In genomic region chr19:24453379-24453778, GRCm38 (mm10) we compare ENCODE assay signal across 10 mouse cellular contexts. TPM values are rescaled to one million over a fixed set of nuclear protein-coding genes. Genes with fewer than 3 reads are reported as not detected.
DNase-seq lines count a peak whose midpoint lies in the region; ATAC-seq and TF ChIP-seq lines count a peak whose summit lies in the region.
"Had no signal": no experiment of that assay in that cellular context is flagged by ENCODE, and none has a peak within 500 bp of the region (broad histone marks: within the 10 kb centered on the region; RNA-seq: fewer than 3 reads in every experiment).

No protein-coding gene starts in this region.

- H3K4me3 ChIP-seq in heart, embryonic 10.5 days = no peak overlapping the region
- H3K4me3 ChIP-seq in heart, postnatal 0 days (ENCODE audit: low read depth, low read length) = no peak overlapping the region
- peak overlapping the region; percentile 10; the same call in 1 of the 2 replicates for H3K4me3 ChIP-seq in midbrain, embryonic 15.5 days
- H3K4me3 ChIP-seq in liver, embryonic 11.5 days (ENCODE audit: low read depth, low read length) = no peak overlapping the region
- H3K4me3 ChIP-seq: heart, embryonic 13.5 days; liver, embryonic 13.5 days had no signal

- peaks cover 49% of the 10 kb centered on the region for H3K4me1 ChIP-seq in heart, embryonic 10.5 days
- H3K4me1 ChIP-seq in heart, postnatal 0 days (ENCODE audit: control insufficient read depth, insufficient read depth) = peaks cover 18% of the 10 kb centered on the region
- peaks cover 17% of the 10 kb centered on the region; the same call in 1 of the 2 replicates for H3K4me1 ChIP-seq in midbrain, embryonic 15.5 days
- H3K4me1 ChIP-seq in liver, embryonic 11.5 days (replicated peaks; ENCODE audit: control insufficient read depth, insufficient read depth, low read length) = peaks cover 6% of the 10 kb centered on the region; the same call in 1 of the 2 replicates

- TF ChIP-seq EP300 in heart, postnatal 0 days (IDR thresholded peaks at IDR 0.05; ENCODE audit: low read depth) = 0 out of 2 replicates have a peak, but pooled peaks have one; percentile 51

- peak overlapping the region; percentile 23; the same call in 1 of the 2 replicates for H3K27ac ChIP-seq in heart, embryonic 10.5 days
- H3K27ac ChIP-seq in heart, postnatal 0 days (ENCODE audit: low read depth) = peak overlapping the region; percentile 49
- peak overlapping the region; percentile 4; the same call in 1 of the 2 replicates for H3K27ac ChIP-seq in midbrain, embryonic 15.5 days
- H3K27ac ChIP-seq in liver, embryonic 11.5 days (ENCODE audit: low read depth, low read length) = no peak overlapping the region
- H3K27ac ChIP-seq: liver, embryonic 13.5 days had no signal

- no peak overlapping the region for H3K4me2 ChIP-seq in heart, postnatal 0 days (ENCODE audit: low read depth, low read length)
- H3K4me2 ChIP-seq in midbrain, embryonic 15.5 days = peak overlapping the region; percentile 30
- no peak overlapping the region for H3K4me2 ChIP-seq in liver, embryonic 11.5 days
- H3K4me2 ChIP-seq: liver, embryonic 13.5 days had no signal

- no peak for DNase-seq in heart, embryonic 10.5 days (ENCODE audit: low spot score)
- no peak for DNase-seq in heart, adult 9 months (ENCODE audit: low spot score in 2 of 2)
- peak; percentile 29 to 39 for DNase-seq in cerebellum, postnatal 10 days
- DNase-seq in heart, postnatal 0 days (ENCODE audit: low spot score) = peak; percentile 40
- DNase-seq in thymus, postnatal 10 days (ENCODE audit: low spot score in 2 of 2) = no peak
- no peak for DNase-seq in liver, embryonic 11.5 days (ENCODE audit: low spot score)
- DNase-seq in kidney, postnatal 4 days = no peak
- DNase-seq: liver, embryonic 13.5 days had no signal

- 85% methylated on average over 13 of the region's 13 CpGs for WGBS in heart, embryonic 10.5 days
- WGBS in heart, postnatal 0 days = 51% methylated on average over 13 of the region's 13 CpGs
- 15% methylated on average over 13 of the region's 13 CpGs for WGBS in midbrain, embryonic 15.5 days
- WGBS in liver, embryonic 11.5 days = 88% methylated on average over 13 of the region's 13 CpGs

- no peak for ATAC-seq in heart, postnatal 0 days (ENCODE audit: insufficient read depth, low read depth)
- peak; percentile 62; the same call in 1 of the 2 replicates for ATAC-seq in midbrain, embryonic 15.5 days (replicated peaks)
- no peak for ATAC-seq in liver, embryonic 11.5 days (replicated peaks; ENCODE audit: low FRiP score)

- H3K9ac ChIP-seq in heart, postnatal 0 days (replicated peaks; ENCODE audit: low read depth, low read length) = no peak overlapping the region
- no peak overlapping the region; the same call in 1 of the 2 replicates for H3K9ac ChIP-seq in midbrain, embryonic 15.5 days
- H3K9ac ChIP-seq in liver, embryonic 11.5 days (ENCODE audit: low read depth, low read length) = no peak overlapping the region
- H3K9ac ChIP-seq: heart, embryonic 13.5 days; liver, embryonic 13.5 days had no signal

- H3K36me3 ChIP-seq in heart, embryonic 10.5 days = no peaks in the 10 kb centered on the region
- H3K36me3 ChIP-seq in heart, postnatal 0 days (replicated peaks; ENCODE audit: control insufficient read depth, insufficient read depth, low read length) = no peaks in the 10 kb centered on the region
- no peaks in the 10 kb centered on the region for H3K36me3 ChIP-seq in midbrain, embryonic 15.5 days (replicated peaks)
- no peaks in the 10 kb centered on the region for H3K36me3 ChIP-seq in liver, embryonic 11.5 days (ENCODE audit: control insufficient read depth, insufficient read depth, low read length)
- H3K36me3 ChIP-seq: heart, embryonic 13.5 days; liver, embryonic 13.5 days had no signal

- no peaks in the 10 kb centered on the region for H3K27me3 ChIP-seq in heart, embryonic 10.5 days (ENCODE audit: insufficient read depth, poor library complexity, severe bottlenecking)
- no peaks in the 10 kb centered on the region for H3K27me3 ChIP-seq in heart, postnatal 0 days (ENCODE audit: control insufficient read depth, insufficient read depth, low read length)
- H3K27me3 ChIP-seq in midbrain, embryonic 15.5 days (replicated peaks) = no peaks in the 10 kb centered on the region
- H3K27me3 ChIP-seq in liver, embryonic 11.5 days (replicated peaks; ENCODE audit: control insufficient read depth, insufficient read depth, low read length) = no peaks in the 10 kb centered on the region
- H3K27me3 ChIP-seq: heart, embryonic 13.5 days; liver, embryonic 13.5 days had no signal

- no peaks in the 10 kb centered on the region for H3K9me3 ChIP-seq in heart, embryonic 10.5 days
- H3K9me3 ChIP-seq in heart, postnatal 0 days (replicated peaks; ENCODE audit: control insufficient read depth, low read length) = no peaks in the 10 kb centered on the region
- H3K9me3 ChIP-seq in midbrain, embryonic 15.5 days = no peaks in the 10 kb centered on the region
- H3K9me3 ChIP-seq in liver, embryonic 11.5 days (ENCODE audit: control insufficient read depth, low read length) = no peaks in the 10 kb centered on the region
- H3K9me3 ChIP-seq: heart, embryonic 13.5 days; liver, embryonic 13.5 days had no signal

- TF ChIP-seq CTCF in heart, postnatal 0 days (IDR thresholded peaks at IDR 0.05; ENCODE audit: low read depth) = no peak

RNA-seq across cellular contexts. Expression of gene Fam122a, which starts 23.8 kb away (rescaled TPM):
- polyA plus RNA-seq in heart, embryonic 10.5 days (2016; fragmentation: Nextera tagmentation; extraction: Ambion mirVana) = 44.5 and 50.9 TPM in 2 replicates
- total RNA-seq in heart, postnatal 0 days (2014; rRNA removed; ENCODE audit: low replicate concordance) = 3.9 and 11.4 TPM in 2 replicates
- polyA plus RNA-seq in heart, postnatal 0 days (2015; fragmentation: Nextera tagmentation; extraction: Ambion mirVana) = 48.9 and 55.1 TPM in 2 replicates
- polyA plus RNA-seq in midbrain, embryonic 15.5 days (2015; fragmentation: Nextera tagmentation; extraction: Ambion mirVana) = 48.7 and 52.4 TPM in 2 replicates
- 40.1 and 40.3 TPM in 2 replicates for polyA plus RNA-seq in liver, embryonic 11.5 days (2014; fragmentation: Nextera tagmentation; extraction: Ambion mirVana)

Comparison
In these comparisons a context has a peak if more than half of its experiments do, and no peak if none do; other contexts are left out.
1. DNase-seq: peak in cerebellum, postnatal 10 days (2 of 2) and heart, postnatal 0 days (single experiment); none in heart, embryonic 10.5 days (single experiment), heart, adult 9 months (0 of 2), thymus, postnatal 10 days (0 of 2), liver, embryonic 11.5 days (single experiment) and kidney, postnatal 4 days (0 of 2).